Mouse (Mus musculus): ENCODE measurements at regions not wholly inside any gene's neighbourhood (a gene's known extent, or its start where the extent isn't known, plus 50 kb on each side); places are given as distances from the start of the nearest gene placed in this dataset.
A peak's percentile ranks its signal among the peaks of the same experiment; 100 is the strongest.

- Histone ChIP-seq H3K36me3 (ENCODE audit: insufficient read depth, low read length) (no peaks in the 10 kb centered on the region), H3K9me3 (ENCODE audit: low read length) (no peaks in the 10 kb centered on the region), H3K4me3 (replicated peaks; ENCODE audit: low read length) (no peak overlapping the region), H3K4me1 (replicated peaks; ENCODE audit: low read depth, low read length) (no peaks in the 10 kb centered on the region), H3K27me3 (ENCODE audit: insufficient read depth, low read length) (no peaks in the 10 kb centered on the region)
- no peak for TF ChIP-seq NANOG (IDR thresholded peaks at IDR 0.05; ENCODE audit: borderline replicate concordance, low read length)
- no peak for TF ChIP-seq CTCF (conservative IDR thresholded peaks at IDR 0.05; ENCODE audit: low read length)
- TF ChIP-seq POU5F1 (IDR thresholded peaks at IDR 0.05; ENCODE audit: borderline replicate concordance, low read length): no peak
Observed at GRCm38 (mm10) chr2:105552092-105552491, 116.6 kb upstream of the Pax6 start.

DNA sequence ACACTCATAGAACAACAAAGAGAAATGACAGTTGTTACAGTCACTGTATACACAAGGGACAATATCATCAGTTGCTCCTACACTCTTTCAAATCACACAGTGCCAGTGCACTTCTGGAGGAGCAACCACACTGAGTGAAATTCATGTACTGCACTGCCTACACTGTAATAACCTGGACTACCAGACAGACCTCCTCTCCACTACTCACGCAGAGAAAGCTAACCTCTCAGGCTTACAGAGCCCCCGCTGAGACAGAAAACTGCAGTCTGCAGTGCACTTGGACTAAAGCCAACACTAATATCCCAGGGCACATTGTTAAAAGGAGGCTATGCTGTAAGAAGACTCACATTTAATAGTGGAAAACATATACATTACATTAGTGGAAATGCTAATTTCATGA, 81.9 kb upstream of the Pax6 start:
- no peaks in the 10 kb centered on the region for H3K36me3 ChIP-seq (ENCODE audit: insufficient read depth, low read length)
- TF ChIP-seq POU5F1 (IDR thresholded peaks at IDR 0.05; ENCODE audit: borderline replicate concordance, low read length) (no peak), CTCF (conservative IDR thresholded peaks at IDR 0.05; ENCODE audit: low read length) (no peak), NANOG (IDR thresholded peaks at IDR 0.05; ENCODE audit: borderline replicate concordance, low read length) (no peak)
- no peaks in the 10 kb centered on the region for H3K9me3 ChIP-seq (ENCODE audit: low read length)
- H3K4me3 ChIP-seq (replicated peaks; ENCODE audit: low read length): no peak overlapping the region
- H3K27me3 ChIP-seq (ENCODE audit: insufficient read depth, low read length): no peaks in the 10 kb centered on the region
- H3K4me1 ChIP-seq (replicated peaks; ENCODE audit: low read depth, low read length): no peaks in the 10 kb centered on the region

GRCm38 (mm10) chr2:105594131-105594530, 74.6 kb upstream of the Pax6 start:
- Histone ChIP-seq H3K27me3 (ENCODE audit: insufficient read depth, low read length) (no peaks in the 10 kb centered on the region; the same call in 1 of the 2 replicates), H3K4me1 (replicated peaks; ENCODE audit: low read depth, low read length) (no peaks in the 10 kb centered on the region)
- TF ChIP-seq POU5F1 (IDR thresholded peaks at IDR 0.05; ENCODE audit: borderline replicate concordance, low read length): no peak
- no peak for TF ChIP-seq CTCF (conservative IDR thresholded peaks at IDR 0.05; ENCODE audit: low read length)
- no peak for TF ChIP-seq NANOG (IDR thresholded peaks at IDR 0.05; ENCODE audit: borderline replicate concordance, low read length)

DNA sequence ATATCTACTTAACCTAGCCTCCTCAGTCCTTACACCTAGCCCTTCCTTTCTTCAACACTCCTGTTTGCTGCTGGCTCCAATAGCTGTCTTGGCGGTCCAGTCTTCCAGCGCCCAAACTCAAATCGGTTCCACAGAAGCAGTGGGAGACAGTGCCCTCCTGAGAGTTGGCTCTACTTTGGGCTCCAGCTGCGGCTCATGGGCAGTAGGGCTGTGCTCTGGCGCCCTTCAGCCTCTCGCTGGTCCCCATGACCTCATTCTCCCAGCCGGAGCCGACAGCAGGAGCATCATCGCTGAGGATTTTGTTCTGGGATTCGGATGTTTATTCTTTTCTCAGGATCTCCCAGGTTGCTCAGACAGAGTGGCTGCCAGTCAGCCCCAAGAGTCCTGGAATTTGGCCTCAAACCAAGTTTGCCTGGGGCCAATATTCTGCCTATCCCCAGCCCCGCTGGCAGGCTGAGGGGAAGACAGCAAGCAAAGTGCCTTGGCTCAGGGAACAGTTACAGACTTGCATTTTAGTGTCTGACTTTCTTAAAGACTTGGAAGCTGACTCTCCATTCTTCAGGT, 64.1 kb upstream of the Pax6 start:
- Histone ChIP-seq H3K4me3 (replicated peaks; ENCODE audit: low read length) (peak overlapping the region; percentile 59), H3K27me3 (ENCODE audit: insufficient read depth, low read length) (peaks cover 38% of the 10 kb centered on the region), H3K9me3 (ENCODE audit: low read length) (no peaks in the 10 kb centered on the region), H3K4me1 (replicated peaks; ENCODE audit: low read depth, low read length) (peaks cover 24% of the 10 kb centered on the region), H3K36me3 (ENCODE audit: insufficient read depth, low read length) (no peaks in the 10 kb centered on the region)
- TF ChIP-seq NANOG (IDR thresholded peaks at IDR 0.05; ENCODE audit: borderline replicate concordance, low read length) (no peak), CTCF (conservative IDR thresholded peaks at IDR 0.05; ENCODE audit: low read length) (no peak), POU5F1 (IDR thresholded peaks at IDR 0.05; ENCODE audit: borderline replicate concordance, low read length) (no peak)

More at GRCm38 (mm10) chr2:105594131-105594530, 74.6 kb upstream of the Pax6 start:
- H3K4me3 ChIP-seq (replicated peaks; ENCODE audit: low read length): no peak overlapping the region
- no peaks in the 10 kb centered on the region for H3K9me3 ChIP-seq (ENCODE audit: low read length)
- H3K36me3 ChIP-seq (ENCODE audit: insufficient read depth, low read length): no peaks in the 10 kb centered on the region

DNA sequence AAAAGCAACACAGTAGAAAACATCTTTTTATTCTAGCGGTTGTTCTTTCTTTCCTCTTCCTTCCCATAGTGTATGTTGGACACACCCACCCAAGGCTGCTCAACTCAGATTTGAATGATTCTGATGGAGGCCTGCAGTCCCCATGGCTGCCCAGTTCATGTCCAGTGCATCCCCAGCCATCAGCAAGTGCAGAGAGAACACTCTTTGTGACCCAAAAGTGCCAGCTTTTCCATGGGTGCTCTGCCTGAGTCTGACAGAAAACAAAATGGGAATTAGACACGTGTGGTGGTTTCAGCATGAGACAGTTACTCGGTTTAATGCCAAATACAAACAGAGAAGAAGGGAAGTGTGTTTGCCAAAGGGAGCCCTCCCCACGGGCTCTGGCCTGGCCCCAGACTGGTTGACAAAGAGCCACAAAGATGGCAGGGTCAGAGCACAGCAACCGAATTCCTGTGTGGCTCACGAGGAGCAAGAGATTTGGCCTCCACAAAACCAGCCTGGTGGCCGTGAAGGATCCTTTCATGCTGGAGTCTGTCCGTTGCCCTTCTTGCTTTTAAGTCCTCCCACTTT, 60.6 kb upstream of the Pax6 start:
- TF ChIP-seq CTCF (conservative IDR thresholded peaks at IDR 0.05; ENCODE audit: low read length) (no peak), NANOG (IDR thresholded peaks at IDR 0.05; ENCODE audit: borderline replicate concordance, low read length) (no peak), POU5F1 (IDR thresholded peaks at IDR 0.05; ENCODE audit: borderline replicate concordance, low read length) (no peak)
- H3K4me3 ChIP-seq (replicated peaks; ENCODE audit: low read length): no peak overlapping the region
- H3K9me3 ChIP-seq (ENCODE audit: low read length): no peaks in the 10 kb centered on the region
- peaks cover 52% of the 10 kb centered on the region for H3K27me3 ChIP-seq (ENCODE audit: insufficient read depth, low read length)
- H3K4me1 ChIP-seq (replicated peaks; ENCODE audit: low read depth, low read length): peaks cover 56% of the 10 kb centered on the region
- no peaks in the 10 kb centered on the region for H3K36me3 ChIP-seq (ENCODE audit: insufficient read depth, low read length)

GRCm38 (mm10) chr2:105608756-105609155, 59.9 kb upstream of the Pax6 start:
- H3K4me3 ChIP-seq (replicated peaks; ENCODE audit: low read length): no peak overlapping the region
- H3K27me3 ChIP-seq (ENCODE audit: insufficient read depth, low read length): peaks cover 59% of the 10 kb centered on the region
- peaks cover 62% of the 10 kb centered on the region for H3K4me1 ChIP-seq (replicated peaks; ENCODE audit: low read depth, low read length)
- H3K36me3 ChIP-seq (ENCODE audit: insufficient read depth, low read length): no peaks in the 10 kb centered on the region
- no peaks in the 10 kb centered on the region for H3K9me3 ChIP-seq (ENCODE audit: low read length)
- TF ChIP-seq POU5F1 (IDR thresholded peaks at IDR 0.05; ENCODE audit: borderline replicate concordance, low read length): no peak
- TF ChIP-seq CTCF (conservative IDR thresholded peaks at IDR 0.05; ENCODE audit: low read length): no peak
- no peak for TF ChIP-seq NANOG (IDR thresholded peaks at IDR 0.05; ENCODE audit: borderline replicate concordance, low read length)

GRCm38 (mm10) chr2:105611014-105611413, 57.7 kb upstream of the Pax6 start:
- Histone ChIP-seq H3K4me1 (replicated peaks; ENCODE audit: low read depth, low read length) (peaks cover 60% of the 10 kb centered on the region), H3K36me3 (ENCODE audit: insufficient read depth, low read length) (no peaks in the 10 kb centered on the region)

GRCm38 (mm10) chr2:105611651-105612050, 57.0 kb upstream of the Pax6 start:
- Histone ChIP-seq H3K36me3 (ENCODE audit: insufficient read depth, low read length) (no peaks in the 10 kb centered on the region), H3K27me3 (ENCODE audit: insufficient read depth, low read length) (peaks cover 51% of the 10 kb centered on the region), H3K4me1 (replicated peaks; ENCODE audit: low read depth, low read length) (peaks cover 66% of the 10 kb centered on the region), H3K9me3 (ENCODE audit: low read length) (no peaks in the 10 kb centered on the region), H3K4me3 (replicated peaks; ENCODE audit: low read length) (peak overlapping the region; percentile 35)
- TF ChIP-seq NANOG (IDR thresholded peaks at IDR 0.05; ENCODE audit: borderline replicate concordance, low read length): no peak
- no peak for TF ChIP-seq CTCF (conservative IDR thresholded peaks at IDR 0.05; ENCODE audit: low read length)
- TF ChIP-seq POU5F1 (IDR thresholded peaks at IDR 0.05; ENCODE audit: borderline replicate concordance, low read length): no peak

More at GRCm38 (mm10) chr2:105611014-105611413, 57.7 kb upstream of the Pax6 start:
- Histone ChIP-seq H3K27me3 (ENCODE audit: insufficient read depth, low read length) (peaks cover 55% of the 10 kb centered on the region), H3K4me3 (replicated peaks; ENCODE audit: low read length) (peak overlapping the region; percentile 17; the same call in 1 of the 2 replicates), H3K9me3 (ENCODE audit: low read length) (no peaks in the 10 kb centered on the region)
- TF ChIP-seq NANOG (IDR thresholded peaks at IDR 0.05; ENCODE audit: borderline replicate concordance, low read length) (no peak), CTCF (conservative IDR thresholded peaks at IDR 0.05; ENCODE audit: low read length) (no peak), POU5F1 (IDR thresholded peaks at IDR 0.05; ENCODE audit: borderline replicate concordance, low read length) (no peak)

All from E14TG2a.4 (cell line).